Mouse (Mus musculus) ES-Bruce4 (cell line): ENCODE data around the gene Tsc1.

Source experiments
- CTCF ChIP-seq: IDR thresholded peaks from one replicate; pipeline ENCODE4 v1.8.1; 2011; ENCODE audit warnings: low read depth, low read length
- POLR2A ChIP-seq: IDR thresholded peaks from one replicate; pipeline ENCODE4 v1.8.1; 2011; ENCODE audit warnings: low read length; ENCODE audit not compliant: insufficient read depth

DNA sequence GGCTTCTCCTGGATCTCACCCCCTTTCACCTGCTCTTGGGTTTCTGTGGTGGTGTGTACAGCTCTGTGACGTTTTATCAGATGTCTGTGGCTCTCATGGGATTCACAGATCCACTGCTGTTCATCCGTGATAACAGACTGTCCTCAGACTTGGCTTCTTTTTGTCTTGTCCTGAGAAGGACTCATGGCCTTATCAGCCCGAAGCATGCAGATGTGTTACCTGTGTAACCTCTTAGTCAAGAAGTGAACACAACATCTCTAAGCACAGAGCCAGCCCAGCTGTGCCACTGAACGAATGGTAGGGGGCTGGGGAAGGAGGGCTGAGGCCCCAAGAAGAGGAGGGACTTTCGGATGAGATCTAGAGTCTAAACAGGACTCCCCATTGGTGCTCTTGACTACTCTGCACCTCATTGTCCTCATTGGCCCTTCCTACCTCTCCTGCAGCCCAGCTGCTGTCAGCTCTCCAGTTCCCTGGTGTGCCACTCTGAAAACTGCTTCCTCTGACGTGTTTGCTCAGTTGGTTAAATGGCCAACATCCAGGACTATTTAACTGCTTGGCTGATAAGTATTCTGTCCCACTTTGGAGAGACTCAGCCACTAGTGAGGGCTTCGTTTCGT lies 60.7 kb downstream of the Tsc1 start:
- TF ChIP-seq POLR2A (no peak), CTCF (no peak)
